Mouse (Mus musculus) hindbrain, embryonic 11.5 days (tissue): Measurements from ENCODE around the gene Caskin1. TPM values are rescaled to one million over a fixed set of nuclear protein-coding genes. Genes with fewer than 3 reads are reported as not detected.

Experiments used
- ATAC-seq: fragments of 200-750 bp; cut with Nextera tagmentation; 2 replicates; pipeline ENCODE4 v1.8.0; 2017; ENCODE audit warnings: mild to moderate bottlenecking, moderate TSS enrichment, moderate library complexity; ENCODE audit not compliant: low FRiP score
- DNase-seq: peaks from one replicate; pipeline ENCODE4 v3.0.0-alpha.2; 2015; ENCODE audit warnings: low spot score
- H3K27ac ChIP-seq: fragments of 300-500 bp; sonication (generic); 2 replicates; pipeline ENCODE4 v1.5.1; 2014; ENCODE audit warnings: mild to moderate bottlenecking, low read depth, low read length
- H3K27me3 ChIP-seq: fragments of 300-500 bp; sonication (generic); 2 replicates; pipeline ENCODE4 v1.6.1; 2014; ENCODE audit warnings: mild to moderate bottlenecking, low read length, moderate library complexity, mixed read lengths; ENCODE audit not compliant: control insufficient read depth, insufficient read depth
- H3K36me3 ChIP-seq: fragments of 300-500 bp; sonication (generic); 2 replicates; pipeline ENCODE4 v1.6.1; 2014; ENCODE audit warnings: mild to moderate bottlenecking, low read length, moderate library complexity, mixed read lengths; ENCODE audit not compliant: control insufficient read depth, insufficient read depth
- H3K4me1 ChIP-seq: fragments of 300-500 bp; sonication (generic); replicated peaks from 2 replicates; pipeline ENCODE4 v1.6.1; 2014; ENCODE audit warnings: low read length, mixed read lengths; ENCODE audit not compliant: control insufficient read depth, insufficient read depth
- H3K4me2 ChIP-seq: fragments of 300-500 bp; sonication (generic); replicated peaks from 2 replicates; pipeline ENCODE4 v1.6.1; 2014; ENCODE audit warnings: mild to moderate bottlenecking, low read depth, low read length
- H3K4me3 ChIP-seq: fragments of 300-500 bp; sonication (generic); 2 replicates; pipeline ENCODE4 v1.5.1; 2014; ENCODE audit warnings: low read depth, low read length
- H3K9ac ChIP-seq: fragments of 300-500 bp; sonication (generic); 2 replicates; pipeline ENCODE4 v1.6.1; 2014; ENCODE audit warnings: low read depth, low read length
- H3K9me3 ChIP-seq: fragments of 300-500 bp; sonication (generic); 2 replicates; pipeline ENCODE4 v1.6.1; 2016; ENCODE audit warnings: low read length; ENCODE audit not compliant: control insufficient read depth
- WGBS: fragments of 180-500 bp; shearing (Covaris S2); extraction: QIAGEN DNeasy Blood & Tissue Kit; methylation state at CpG from one replicate; pipeline ENCODE4 v1.1.7; 2014; 5-methylcytosine and 5-hydroxymethylcytosine counted together
- polyA plus RNA-seq: library from polyadenylated mRNA; unstranded; fragments of >200 nt; fragmentation: Nextera tagmentation; extraction: Ambion mirVana; gene quantifications from 2 replicates; pipeline ENCODE4 v1.2.1, GENCODE M21; 2014

Gene Caskin1
- polyA plus RNA-seq, 1 experiment from 2014 or later = 9.2 TPM

- DNase-seq (no peak), ATAC-seq (no peak)
- Histone ChIP-seq H3K9ac (no peak overlapping the region), H3K9me3 (no peaks in the 10 kb centered on the region), H3K4me3 (no peak overlapping the region), H3K36me3 (peaks cover 2% of the 10 kb centered on the region; the same call in 1 of the 2 replicates), H3K27ac (no peak overlapping the region), H3K4me1 (no peaks in the 10 kb centered on the region), H3K4me2 (no peak overlapping the region), H3K27me3 (no peaks in the 10 kb centered on the region)
- WGBS = 90% methylated on average over 4 of the region's 4 CpGs
These were observed 32.0 kb downstream of the Caskin1 start for GRCm38 (mm10) chr17:24520450-24520849.

GRCm38 (mm10) chr17:24524734-24525133 is 36.3 kb downstream of the Caskin1 start:
- Histone ChIP-seq H3K9ac (no peak overlapping the region), H3K4me1 (peaks cover 12% of the 10 kb centered on the region), H3K4me2 (no peak overlapping the region), H3K4me3 (no peak overlapping the region), H3K27me3 (no peaks in the 10 kb centered on the region), H3K27ac (no peak overlapping the region), H3K36me3 (no peaks in the 10 kb centered on the region), H3K9me3 (no peaks in the 10 kb centered on the region)
- WGBS = 87% methylated on average over 2 of the region's 2 CpGs
- ATAC-seq (no peak), DNase-seq (no peak)

GRCm38 (mm10) chr17:24527315-24527714 is 38.9 kb downstream of the Caskin1 start:
- Histone ChIP-seq H3K4me2 (peak overlapping the region; percentile 51), H3K4me1 (peaks cover 12% of the 10 kb centered on the region), H3K4me3 (peak overlapping the region; percentile 88), H3K27ac (peak overlapping the region; percentile 55; the same call in 1 of the 2 replicates), H3K9me3 (no peaks in the 10 kb centered on the region), H3K27me3 (no peaks in the 10 kb centered on the region), H3K9ac (peak overlapping the region; percentile 83), H3K36me3 (no peaks in the 10 kb centered on the region; the same call in 1 of the 2 replicates)
- WGBS = under 1% methylated on average over 19 of the region's 19 CpGs
- DNase-seq = no peak
- no peak for ATAC-seq

GRCm38 (mm10) chr17:24527723-24528559 is 39.5 kb downstream of the Caskin1 start, which contains the start of gene Traf7:
Traf7 (minus strand) TSS chr17:24527938.
- H3K4me3 ChIP-seq = peak within 1 kb of the TSS; percentile 88
- H3K9ac ChIP-seq = peak within 1 kb of the TSS; percentile 83
- no peaks in the 10 kb centered on the region; the same call in 1 of the 2 replicates for H3K36me3 ChIP-seq
- peak; percentile 95 for DNase-seq
- H3K27ac ChIP-seq = peak within 1 kb of the TSS; percentile 75
- peaks cover 12% of the 10 kb centered on the region for H3K4me1 ChIP-seq
- under 1% methylated on average over 40 of the region's 40 CpGs for WGBS
- no peaks in the 10 kb centered on the region for H3K9me3 ChIP-seq
- no peaks in the 10 kb centered on the region for H3K27me3 ChIP-seq
- peak within 1 kb of the TSS; percentile 83 for H3K4me2 ChIP-seq
- peak; percentile 97 for ATAC-seq

GRCm38 (mm10) chr17:24528560-24528918 is 40.1 kb downstream of the Caskin1 start:
- ATAC-seq (no peak), DNase-seq (no peak)
- H3K27me3 ChIP-seq = no peaks in the 10 kb centered on the region
- H3K9ac ChIP-seq = peak overlapping the region; percentile 77
- peak overlapping the region; percentile 64 for H3K4me3 ChIP-seq
- peaks cover 16% of the 10 kb centered on the region for H3K4me1 ChIP-seq
- H3K27ac ChIP-seq = peak overlapping the region; percentile 75
- H3K36me3 ChIP-seq = no peaks in the 10 kb centered on the region; the same call in 1 of the 2 replicates
- WGBS = under 1% methylated on average over 8 of the region's 8 CpGs
- H3K4me2 ChIP-seq = peak overlapping the region; percentile 83
- H3K9me3 ChIP-seq = no peaks in the 10 kb centered on the region

- WGBS = 2% methylated on average over 4 of the region's 4 CpGs
- Histone ChIP-seq H3K9me3 (no peaks in the 10 kb centered on the region), H3K36me3 (no peaks in the 10 kb centered on the region; the same call in 1 of the 2 replicates), H3K4me1 (peaks cover 16% of the 10 kb centered on the region), H3K4me2 (peak overlapping the region; percentile 83), H3K4me3 (peak overlapping the region; percentile 64), H3K27ac (peak overlapping the region; percentile 39; the same call in 1 of the 2 replicates), H3K9ac (peak overlapping the region; percentile 77), H3K27me3 (no peaks in the 10 kb centered on the region)
- DNase-seq (peak; percentile 93), ATAC-seq (no peak)
These were observed 40.6 kb downstream of the Caskin1 start for GRCm38 (mm10) chr17:24529007-24529451.

GRCm38 (mm10) chr17:24529883-24530282 is 41.5 kb downstream of the Caskin1 start:
- peak overlapping the region; percentile 83 for H3K4me2 ChIP-seq
- H3K36me3 ChIP-seq = no peaks in the 10 kb centered on the region; the same call in 1 of the 2 replicates
- no peaks in the 10 kb centered on the region for H3K27me3 ChIP-seq
- ATAC-seq (no peak), DNase-seq (no peak)
- H3K4me3 ChIP-seq = peak overlapping the region; percentile 64
- H3K9me3 ChIP-seq = no peaks in the 10 kb centered on the region
- H3K4me1 ChIP-seq = peaks cover 16% of the 10 kb centered on the region
- H3K9ac ChIP-seq = peak overlapping the region; percentile 77; the same call in 1 of the 2 replicates
- WGBS = 22% methylated on average over 5 of the region's 5 CpGs
- no peak overlapping the region for H3K27ac ChIP-seq

- Histone ChIP-seq H3K27me3 (no peaks in the 10 kb centered on the region), H3K4me3 (peak overlapping the region; percentile 64), H3K36me3 (no peaks in the 10 kb centered on the region; the same call in 1 of the 2 replicates), H3K4me1 (peaks cover 16% of the 10 kb centered on the region), H3K9me3 (no peaks in the 10 kb centered on the region), H3K4me2 (peak overlapping the region; percentile 83; the same call in 1 of the 2 replicates), H3K27ac (no peak overlapping the region), H3K9ac (no peak overlapping the region; the same call in 1 of the 2 replicates)
- no peak for DNase-seq
- 36% methylated on average over 8 of the region's 8 CpGs for WGBS
- no peak for ATAC-seq
These were observed 42.1 kb downstream of the Caskin1 start for GRCm38 (mm10) chr17:24530361-24531050.
